Mouse (Mus musculus) limb, embryonic 10.5 days (tissue): ENCODE data around the gene Gm4565. TPM values are rescaled to one million over a fixed set of nuclear protein-coding genes. Genes with fewer than 3 reads are reported as not detected.
"Not testable (repeated sequence)": the region's sequence is repeated elsewhere in the genome, so short reads cannot be mapped to it uniquely, and the experiment has no call there.

Experiments
- DNase-seq: peaks from one replicate; pipeline ENCODE4 v3.0.0-alpha.2; 2017; ENCODE audit warnings: low spot score
- H3K27ac ChIP-seq: fragments of 300-500 bp; sonication (generic); 2 replicates; pipeline ENCODE4 v1.5.1; 2016; ENCODE audit warnings: mild to moderate bottlenecking
- H3K27me3 ChIP-seq: fragments of 300-500 bp; sonication (generic); 2 replicates; pipeline ENCODE4 v1.6.1; 2016; ENCODE audit warnings: low read depth, mild to moderate bottlenecking; ENCODE audit not compliant: poor library complexity, severe bottlenecking
- H3K36me3 ChIP-seq: fragments of 300-500 bp; sonication (generic); 2 replicates; pipeline ENCODE4 v1.6.1; 2016; ENCODE audit warnings: mild to moderate bottlenecking, moderate library complexity
- H3K4me1 ChIP-seq: fragments of 300-500 bp; sonication (generic); 2 replicates; pipeline ENCODE4 v1.6.1; 2016
- H3K4me3 ChIP-seq: fragments of 300-500 bp; sonication (generic); 2 replicates; pipeline ENCODE4 v1.5.1; 2016; ENCODE audit warnings: mild to moderate bottlenecking, moderate library complexity
- H3K9me3 ChIP-seq: fragments of 300-500 bp; sonication (generic); replicated peaks from 2 replicates; pipeline ENCODE4 v1.6.1; 2016; ENCODE audit warnings: mild to moderate bottlenecking
- WGBS: fragments of 180-500 bp; shearing (Covaris S2); methylation state at CpG from one replicate; pipeline ENCODE4 v1.1.7; 2016; 5-methylcytosine and 5-hydroxymethylcytosine counted together
- polyA plus RNA-seq: library from polyadenylated mRNA; unstranded; fragments of >200 nt; fragmentation: Nextera tagmentation; extraction: Ambion mirVana; gene quantifications from 2 replicates; pipeline ENCODE4 v1.2.1, GENCODE M21; 2016

The Gm4565 gene
- polyA plus RNA-seq, result not detected in 2 replicates

DNA sequence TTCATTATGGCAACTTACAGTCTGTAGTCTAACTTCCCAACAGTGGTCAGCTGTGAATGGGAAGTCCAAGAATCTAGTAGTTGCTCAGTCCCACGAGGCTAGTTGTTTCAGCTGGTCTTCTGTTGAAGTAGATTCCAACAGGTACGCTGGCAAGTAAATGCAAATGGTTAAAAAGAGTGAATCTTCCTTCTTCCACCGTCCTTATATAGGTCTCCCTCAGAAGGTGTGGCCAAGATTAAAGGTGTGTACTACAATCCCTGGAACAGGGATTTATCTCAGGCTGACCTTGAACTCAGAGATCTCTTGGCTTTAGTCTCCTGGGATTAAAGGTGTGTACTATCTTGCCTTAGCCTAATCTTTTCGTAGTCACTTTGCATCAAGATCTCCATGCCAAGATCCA is at the start of gene Gm4565:
Gene Gm4565, minus strand, starts transcription at position 101 of the 400 bp plus-strand sequence.
- not testable (repeated sequence) for H3K4me3 ChIP-seq, H3K4me1 ChIP-seq, H3K9me3 ChIP-seq, H3K27me3 ChIP-seq, DNase-seq, H3K36me3 ChIP-seq, H3K27ac ChIP-seq
- 80% methylated on average over 2 of the region's 4 CpGs for WGBS

DNA sequence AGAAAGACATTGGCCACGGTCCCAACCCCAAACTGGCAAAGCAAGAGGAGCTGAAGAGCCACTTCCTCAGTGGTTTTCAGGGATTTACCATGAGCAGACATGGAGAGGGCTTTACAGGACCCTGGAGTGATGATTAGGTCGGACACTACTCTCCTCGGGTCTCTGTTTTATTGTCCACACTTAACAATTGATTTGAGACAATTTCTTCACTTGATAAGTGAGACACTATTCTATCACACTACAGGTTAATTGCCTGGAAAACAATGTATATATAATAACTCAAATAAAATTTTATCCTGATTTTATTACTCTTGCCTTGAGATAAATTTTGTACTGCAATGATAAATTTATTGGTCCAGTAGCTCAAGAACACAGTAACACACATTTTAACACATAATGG is 22.7 kb downstream of the Gm4565 start, which contains the start of gene Gm4201:
Gene Gm4201, minus strand, starts transcription at position 101 of the 400 bp plus-strand sequence.
- not testable (repeated sequence) for H3K27me3 ChIP-seq, H3K27ac ChIP-seq, DNase-seq, H3K36me3 ChIP-seq, H3K4me1 ChIP-seq, H3K4me3 ChIP-seq, H3K9me3 ChIP-seq
- WGBS, result no CpG with 5 or more reads among the region's 3 CpGs

DNA sequence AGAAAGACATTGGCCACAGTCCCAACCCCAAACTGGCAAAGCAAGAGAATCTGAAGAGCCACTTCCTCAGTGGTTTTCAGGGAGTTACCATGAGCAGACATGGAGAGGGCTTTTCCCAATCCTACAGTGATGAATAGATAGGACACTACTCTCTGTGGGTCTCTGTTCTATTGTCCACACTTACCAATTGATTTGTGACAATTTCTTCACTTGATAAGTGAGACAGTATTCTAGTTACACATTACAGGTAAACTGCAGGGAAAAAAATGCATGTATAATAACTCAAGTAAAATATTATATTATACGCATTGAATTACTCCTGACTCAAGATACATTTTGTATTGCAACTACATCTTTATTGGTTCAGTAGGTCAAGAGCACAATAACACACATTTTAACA is 53.1 kb downstream of the Gm4565 start, which contains the start of gene Gm8677:
Gene Gm8677, minus strand, starts transcription at position 101 of the 400 bp plus-strand sequence.
- H3K4me3 ChIP-seq, H3K27ac ChIP-seq, H3K27me3 ChIP-seq, H3K4me1 ChIP-seq, H3K9me3 ChIP-seq, H3K36me3 ChIP-seq, DNase-seq: not testable (repeated sequence)
- no CpG with 5 or more reads among the region's 1 CpGs for WGBS

Other genes with a start within 250 kb of the Gm4565 start
- not detected in 2 replicates for gene Gm8660, start 217.1 kb downstream of the Gm4565 start, polyA plus RNA-seq
- not detected in 2 replicates for gene Vmn1r148, start 174.5 kb downstream of the Gm4565 start, polyA plus RNA-seq
- gene Vmn1r149, start 149.9 kb downstream of the Gm4565 start, polyA plus RNA-seq, result not detected in 2 replicates
- gene Gm10665, start 124.1 kb downstream of the Gm4565 start, polyA plus RNA-seq, result not detected in 2 replicates
- not detected in 2 replicates for gene Vmn1r151, start 88.4 kb downstream of the Gm4565 start, polyA plus RNA-seq
- not detected in 2 replicates for gene Vmn1r152, start 65.2 kb downstream of the Gm4565 start, polyA plus RNA-seq
- not detected in 2 replicates for gene Gm8677, start 53.2 kb downstream of the Gm4565 start, polyA plus RNA-seq
- gene Gm4201, start 22.8 kb downstream of the Gm4565 start, polyA plus RNA-seq, result not detected in 2 replicates
- gene Vmn1r155, start 69.9 kb upstream of the Gm4565 start, polyA plus RNA-seq, result not detected in 2 replicates
- gene Gm8693, start 104.2 kb upstream of the Gm4565 start, polyA plus RNA-seq, result not detected in 2 replicates
- gene Gm4567, start 131.6 kb upstream of the Gm4565 start, polyA plus RNA-seq, result not detected in 2 replicates
- gene Vmn1r157, start 173.6 kb upstream of the Gm4565 start, polyA plus RNA-seq, result not detected in 2 replicates
- not detected in 2 replicates for gene Vmn1r158, start 202.7 kb upstream of the Gm4565 start, polyA plus RNA-seq